Mouse (Mus musculus): ENCODE results near the gene Kng1. TPM values are rescaled to one million over a fixed set of nuclear protein-coding genes. Genes with fewer than 3 reads are reported as not detected.
"Not testable (repeated sequence)": the region's sequence is repeated elsewhere in the genome, so short reads cannot be mapped to it uniquely, and the experiment has no call there.

Gene Kng1
- total RNA-seq, 2 experiments from 2014 or later = not detected

DNA sequence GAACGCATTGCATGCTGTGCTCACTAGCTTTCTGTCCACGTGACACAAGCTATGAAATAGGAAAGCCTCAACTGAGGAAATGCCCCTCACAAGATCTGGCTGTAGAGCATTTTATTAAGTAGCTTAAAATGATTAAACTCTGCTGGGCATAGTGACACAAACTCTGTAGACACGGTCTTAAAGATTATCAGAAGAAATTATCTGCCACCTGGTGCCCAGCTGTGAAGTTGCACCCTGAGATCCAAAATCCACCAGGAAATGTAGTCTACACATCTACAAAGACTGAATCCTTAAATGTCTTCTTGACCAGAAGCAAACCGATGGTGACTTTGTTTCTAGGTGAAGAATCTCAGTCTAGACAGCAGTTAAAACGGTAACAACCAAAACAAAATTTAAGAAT is 11.3 kb upstream of the Kng1 start:
- peak; percentile 51 for TF ChIP-seq CTCF (IDR thresholded peaks at IDR 0.05)
- no peak for DNase-seq
- intact Hi-C loops (cut with DNase I) = loop anchor here (10.0 kb wide), 1 partner anchor 172 kb away; no protein-coding TSS in a partner anchor
- Histone ChIP-seq H3K27ac (no peak overlapping the region), H3K4me3 (no peak overlapping the region)

DNA sequence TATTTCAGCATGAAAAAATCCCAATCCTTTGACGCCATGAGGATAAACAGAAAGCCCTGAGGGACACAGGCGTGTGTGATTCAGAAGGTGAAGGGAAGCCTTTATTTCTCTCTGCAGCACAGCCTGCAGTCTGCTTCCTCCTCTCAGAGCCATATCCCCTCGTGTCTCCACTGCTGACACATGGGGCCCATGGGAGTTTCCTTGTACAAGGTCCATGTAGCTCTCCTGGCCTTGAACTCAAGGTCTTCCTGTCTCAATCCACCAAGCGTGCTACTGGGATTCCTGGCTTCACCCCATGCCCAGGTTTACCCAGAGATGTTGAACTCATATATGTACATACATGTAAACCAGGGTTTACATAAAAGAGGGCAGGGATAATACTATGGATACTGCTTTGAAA is 2.0 kb downstream of the Kng1 start:
- H3K27ac ChIP-seq; DNase-seq; H3K4me3 ChIP-seq; intact Hi-C loops (cut with DNase I): not testable (repeated sequence)

DNA sequence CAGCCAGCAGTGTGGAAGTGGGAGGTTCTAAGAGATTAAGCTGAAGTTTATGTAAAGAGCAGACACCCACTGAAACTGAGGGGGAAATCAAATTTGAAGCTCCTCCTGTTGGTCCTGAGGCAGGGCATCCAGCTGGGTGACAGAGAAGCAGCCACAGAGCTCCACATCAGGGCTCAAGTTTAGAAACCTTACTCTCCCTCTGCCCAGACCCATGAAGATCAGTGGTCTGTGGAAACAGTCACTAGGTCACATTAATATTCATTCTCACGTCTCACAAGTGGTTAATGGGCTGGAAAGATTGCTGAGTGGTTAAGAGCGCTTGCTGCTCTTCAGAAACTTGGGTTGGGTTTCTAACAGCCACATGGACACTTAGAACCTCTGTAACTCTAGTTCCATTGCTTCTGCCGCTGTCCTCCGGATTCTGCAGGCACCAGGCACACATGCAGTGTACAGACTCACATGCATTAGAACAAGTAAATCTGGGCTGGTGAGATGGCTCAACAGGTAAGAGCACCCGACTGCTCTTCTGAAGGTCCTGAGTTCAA is 3.2 kb downstream of the Kng1 start:
- H3K4me3 ChIP-seq; DNase-seq; H3K27ac ChIP-seq; intact Hi-C loops (cut with DNase I): not testable (repeated sequence)

DNA sequence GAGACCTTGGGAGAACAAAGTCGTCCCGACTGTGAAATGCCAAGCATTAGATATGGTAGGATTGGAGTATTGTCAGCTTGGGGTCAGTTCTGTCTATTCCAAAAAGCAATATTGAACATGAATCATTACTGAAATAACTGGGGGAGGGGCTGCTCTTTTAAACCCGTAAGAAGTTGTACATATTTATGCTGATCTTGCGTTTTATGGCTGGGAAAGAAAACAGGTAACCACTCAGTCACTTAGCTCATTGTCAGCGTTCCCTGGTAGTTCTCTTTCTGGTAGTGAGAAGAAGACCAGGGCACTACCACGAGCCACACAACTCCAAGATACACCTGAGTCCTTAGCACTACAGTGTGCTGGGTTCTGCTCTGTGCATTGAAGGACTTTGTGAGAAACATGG is 19.9 kb downstream of the Kng1 start:
- intact Hi-C loops (cut with DNase I); DNase-seq; H3K4me3 ChIP-seq; H3K27ac ChIP-seq: not testable (repeated sequence)

DNA sequence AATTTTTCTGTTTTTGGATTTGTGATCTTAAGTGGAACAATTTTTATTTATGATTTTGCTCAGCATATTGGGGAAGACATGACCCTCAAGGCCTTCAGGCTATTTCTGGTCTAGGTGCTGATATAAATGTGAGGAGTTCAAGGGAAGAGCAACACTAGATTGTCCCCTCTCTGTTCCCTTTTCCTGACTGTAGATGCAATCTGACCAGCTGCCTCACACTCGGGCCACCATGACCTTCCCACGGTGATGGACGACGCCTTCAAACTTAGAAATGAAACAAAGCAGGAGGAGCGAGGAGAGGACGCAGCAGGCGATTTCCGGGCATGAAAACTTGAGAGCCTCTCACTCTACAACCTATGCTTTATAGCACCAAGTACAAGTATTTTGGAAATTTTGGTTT is 29.5 kb downstream of the Kng1 start:
- intact Hi-C loops (cut with DNase I) = loop anchor here (1.0 to 10.0 kb wide), 2 partner anchors 48 to 318 kb away; no protein-coding TSS in a partner anchor

DNA sequence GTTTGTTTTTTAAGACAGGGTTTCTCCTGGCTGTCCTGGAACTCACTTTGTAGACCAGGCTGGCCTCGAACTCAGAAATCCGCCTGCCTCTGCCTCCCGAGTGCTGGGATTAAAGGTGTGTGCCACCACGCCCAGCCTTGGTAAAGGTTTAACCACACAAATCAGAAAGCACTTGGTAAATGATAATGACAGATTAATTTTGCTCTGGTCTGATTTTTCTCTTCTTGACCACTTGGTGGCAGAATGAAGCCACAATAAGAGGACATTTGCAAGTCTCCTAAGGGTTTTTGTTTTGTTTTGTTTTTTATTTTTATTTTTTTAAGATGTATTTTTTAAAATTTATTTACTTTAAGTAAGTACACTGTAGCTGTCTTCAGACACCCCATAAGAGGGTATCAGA is 30.0 kb downstream of the Kng1 start:
- not testable (repeated sequence) for H3K4me3 ChIP-seq, H3K27ac ChIP-seq, DNase-seq
- TF ChIP-seq CTCF (IDR thresholded peaks at IDR 0.05) = peak; percentile 73
- intact Hi-C loops (cut with DNase I) = loop anchor here (1.0 to 10.0 kb wide), 2 partner anchors 48 to 317 kb away; no protein-coding TSS in a partner anchor

More for the DNA sequence above, 29.5 kb downstream of the Kng1 start:
- not testable (repeated sequence) for H3K27ac ChIP-seq, H3K4me3 ChIP-seq, DNase-seq

DNA sequence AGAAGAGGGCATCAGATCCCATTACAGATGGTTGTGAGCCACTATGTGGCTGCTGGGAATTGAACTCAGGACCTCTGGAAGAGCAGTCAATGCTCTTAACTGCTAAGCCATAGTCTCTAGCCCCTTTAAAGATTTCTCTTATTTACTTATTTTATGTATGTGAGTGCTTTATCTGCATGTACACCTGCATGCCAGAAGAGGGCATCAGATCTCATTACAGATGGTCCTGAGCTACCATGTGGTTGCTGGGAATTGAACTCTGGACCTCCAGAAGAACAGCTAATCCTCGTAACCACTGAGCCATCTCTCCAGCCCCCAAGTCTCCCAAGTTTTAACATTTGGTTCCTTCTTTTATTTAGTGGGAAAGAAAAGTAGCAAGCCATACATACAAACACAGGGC is 30.8 kb downstream of the Kng1 start:
- intact Hi-C loops (cut with DNase I) = loop anchor here (10.0 kb wide), 1 partner anchor 316 kb away; no protein-coding TSS in a partner anchor

DNA sequence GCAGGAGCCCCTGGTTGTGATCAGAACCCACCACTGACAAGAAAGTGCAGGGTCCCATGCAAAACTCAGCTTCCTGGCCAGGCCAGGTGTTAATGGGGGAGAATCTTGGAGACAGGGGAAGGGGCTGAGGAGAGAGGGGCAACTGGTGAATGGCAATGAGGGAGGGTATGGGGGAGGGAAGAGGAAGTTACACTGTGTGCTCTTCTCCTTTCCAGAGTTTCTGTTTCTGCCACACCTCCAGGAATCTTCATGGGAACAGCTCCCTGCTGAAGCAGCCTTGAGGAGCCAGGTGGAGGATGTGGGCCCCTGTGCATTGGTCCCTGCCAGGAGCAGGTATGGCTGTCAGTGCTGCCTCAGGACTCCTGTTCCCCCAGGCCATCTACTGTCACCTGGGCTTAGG is 33.7 kb downstream of the Kng1 start:
- intact Hi-C loops (cut with DNase I); H3K4me3 ChIP-seq; H3K27ac ChIP-seq; DNase-seq: not testable (repeated sequence)

More for the DNA sequence above, 30.8 kb downstream of the Kng1 start:
- H3K4me3 ChIP-seq, H3K27ac ChIP-seq, DNase-seq: not testable (repeated sequence)
- peak; percentile 39 for TF ChIP-seq CTCF (IDR thresholded peaks at IDR 0.05)

DNA sequence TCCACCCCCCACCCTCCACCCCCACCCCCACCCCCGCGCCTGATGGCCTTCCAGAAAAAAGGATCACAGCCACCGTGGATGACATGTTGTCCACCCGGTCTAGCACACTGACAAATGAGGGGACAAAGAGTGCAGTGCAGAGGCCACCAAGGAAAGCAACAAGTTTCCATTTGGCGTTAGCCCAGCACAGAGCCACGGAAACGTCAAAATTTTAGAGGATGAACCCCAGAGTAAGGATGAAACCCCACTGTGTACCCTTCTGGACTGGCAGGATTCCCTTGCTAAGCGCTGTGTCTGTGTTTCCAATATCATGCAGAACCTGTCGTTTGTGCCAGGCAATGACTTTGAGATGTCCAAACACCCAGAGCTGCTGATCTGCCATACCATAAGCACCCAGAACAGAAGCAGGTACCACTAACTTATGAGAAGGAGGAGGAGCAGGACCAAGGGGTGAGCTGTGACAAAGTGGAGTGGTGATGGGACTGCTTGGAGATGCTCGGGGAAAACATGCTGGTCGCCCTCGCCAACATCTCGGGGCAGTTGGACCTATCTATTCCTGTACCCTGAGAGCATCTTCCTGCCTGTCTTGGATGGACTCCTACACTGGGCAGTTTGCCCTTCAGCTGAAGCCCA is 35.8 kb downstream of the Kng1 start:
- TF ChIP-seq CTCF (IDR thresholded peaks at IDR 0.05) = no peak
- intact Hi-C loops (cut with DNase I) = no loop called here

DNA sequence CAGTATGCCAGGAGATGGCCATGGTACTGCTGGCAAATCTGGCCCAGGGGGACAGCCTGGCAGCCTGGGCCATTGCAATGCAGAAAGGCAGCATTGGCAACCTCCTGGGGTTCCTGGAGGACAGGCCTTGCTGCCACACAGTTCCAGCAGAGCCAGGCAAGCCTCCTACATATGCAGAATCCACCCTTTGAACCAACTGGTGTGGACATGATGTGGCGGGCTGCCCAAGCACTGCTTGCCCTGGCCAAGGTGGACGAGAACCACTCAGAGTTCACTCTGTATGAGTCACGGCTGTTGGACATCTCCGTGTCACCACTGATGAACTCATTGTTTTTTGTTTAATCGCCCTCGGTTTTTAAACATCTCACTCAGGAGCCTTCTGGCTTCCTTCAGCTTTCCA is 36.5 kb downstream of the Kng1 start:
- no peak for DNase-seq
- Histone ChIP-seq H3K4me3 (no peak overlapping the region), H3K27ac (no peak overlapping the region)
- no peak for TF ChIP-seq CTCF (IDR thresholded peaks at IDR 0.05)
- intact Hi-C loops (cut with DNase I) = no loop called here

More for the DNA sequence above, 35.8 kb downstream of the Kng1 start:
- no peak overlapping the region for H3K4me3 ChIP-seq
- no peak overlapping the region for H3K27ac ChIP-seq
- DNase-seq = no peak

DNA sequence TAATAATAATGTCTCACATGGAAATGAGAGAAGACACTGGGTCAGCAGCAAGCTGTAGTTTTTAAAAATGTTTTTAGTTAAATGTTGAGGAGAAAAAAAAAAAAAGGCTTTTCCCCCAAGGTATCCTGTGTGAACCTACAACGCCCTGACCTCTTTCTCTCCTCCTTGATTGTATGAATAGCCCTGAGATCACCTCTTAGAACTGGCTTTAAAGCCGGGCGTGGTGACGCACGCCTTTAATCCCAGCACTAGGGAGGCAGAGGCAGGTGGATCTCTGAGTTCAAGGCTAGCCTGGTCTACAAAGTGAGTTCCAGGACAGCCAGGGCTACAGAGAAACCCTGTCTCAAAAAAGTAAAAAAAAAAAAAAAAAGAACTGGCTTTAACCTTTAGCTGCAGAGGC is 37.9 kb downstream of the Kng1 start:
- DNase-seq; H3K4me3 ChIP-seq; H3K27ac ChIP-seq; intact Hi-C loops (cut with DNase I): not testable (repeated sequence)

DNA sequence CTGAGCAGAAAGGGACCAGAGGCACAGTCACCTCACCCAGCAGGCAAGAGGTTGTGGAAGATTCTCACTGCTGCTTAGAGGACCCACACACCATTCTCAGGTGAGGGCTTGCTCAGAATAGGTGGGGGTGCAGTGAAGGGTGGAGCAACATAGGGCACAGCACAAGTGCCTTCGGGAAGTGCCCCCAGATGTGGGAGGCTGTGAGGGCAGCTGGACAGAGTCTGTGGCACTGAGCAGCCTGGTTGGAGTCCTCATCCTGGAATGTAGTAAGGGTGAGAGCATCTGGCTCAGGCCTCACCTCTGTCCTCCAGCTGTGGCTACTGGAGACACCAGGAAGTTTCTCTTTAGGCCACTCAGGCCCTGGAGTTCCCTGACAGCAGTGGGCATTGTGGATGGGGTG is 39.2 kb downstream of the Kng1 start:
- H3K4me3 ChIP-seq; intact Hi-C loops (cut with DNase I); H3K27ac ChIP-seq; DNase-seq: not testable (repeated sequence)

DNA sequence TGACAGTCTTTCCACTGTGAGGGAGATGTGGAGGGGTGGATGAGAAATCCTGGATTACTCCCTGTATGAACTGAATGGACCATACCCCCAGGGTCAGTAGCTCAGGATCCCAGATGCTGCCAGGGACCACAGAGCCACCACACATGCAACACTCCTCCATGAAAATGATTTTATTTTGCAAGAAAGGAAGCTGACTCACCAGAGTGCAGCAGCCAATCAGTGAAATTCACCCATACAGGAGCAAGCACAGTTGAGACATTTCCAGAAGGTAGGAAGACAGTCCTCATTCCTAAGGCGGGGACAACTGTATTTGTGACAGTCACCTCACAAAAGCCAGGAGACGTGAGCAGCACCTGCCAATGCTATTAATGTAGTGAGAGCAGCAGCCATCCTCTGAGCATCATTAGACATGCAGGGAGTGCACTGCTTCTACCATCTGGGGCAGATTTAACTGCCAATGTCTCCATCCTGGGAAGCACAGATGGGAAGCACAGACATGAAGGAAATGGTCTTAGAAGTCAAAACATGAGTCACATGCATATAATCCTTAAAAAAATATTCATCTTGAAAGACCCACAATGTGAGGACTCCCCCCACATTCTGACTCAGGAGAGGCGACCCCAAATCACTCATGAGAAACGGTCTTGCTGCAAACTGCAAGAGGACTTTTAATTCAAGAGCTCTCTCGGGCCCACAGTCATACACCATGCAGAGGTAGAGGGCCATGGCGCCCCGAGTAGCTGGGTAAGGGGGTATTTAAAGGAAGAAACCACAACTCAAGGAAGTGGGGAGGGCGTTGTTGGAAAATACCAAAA is 39.8 kb downstream of the Kng1 start:
- H3K27ac ChIP-seq; H3K4me3 ChIP-seq; intact Hi-C loops (cut with DNase I); DNase-seq: not testable (repeated sequence)

DNA sequence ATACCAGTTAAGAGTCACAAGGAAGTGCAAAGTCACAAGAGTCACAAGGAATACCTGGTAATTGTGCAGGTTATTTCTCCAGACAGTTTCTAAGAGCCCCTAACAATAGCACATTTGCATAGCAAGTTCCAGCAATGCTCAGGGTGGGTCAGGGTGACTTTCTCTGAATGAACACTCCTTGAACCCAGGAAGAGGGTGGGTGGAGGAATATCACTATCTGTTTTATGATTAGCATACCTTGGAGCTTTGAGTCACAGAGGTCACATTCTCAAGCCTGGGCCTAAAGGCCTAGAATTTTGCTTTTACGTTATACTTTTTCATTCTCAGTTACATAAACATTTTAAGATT is 40.4 kb downstream of the Kng1 start:
- intact Hi-C loops (cut with DNase I); H3K27ac ChIP-seq; H3K4me3 ChIP-seq; DNase-seq: not testable (repeated sequence)
